Mouse (Mus musculus) lung, adult 2 months (tissue): ENCODE results near the gene Gnao1.

Experiments
- CTCF ChIP-seq: fragments of 200-500 bp; IDR thresholded peaks from 2 replicates; pipeline ENCODE4 v1.5.1; 2011; ENCODE audit warnings: mild to moderate bottlenecking, low read length, control low read depth; ENCODE audit not compliant: insufficient read depth
- POLR2A ChIP-seq: fragments of 200-500 bp; IDR thresholded peaks from 2 replicates; pipeline ENCODE4 v1.6.1; 2011; ENCODE audit warnings: low read depth, mild to moderate bottlenecking, control low read depth, low read length, borderline replicate concordance; ENCODE audit errors: extremely low read depth

GRCm38 (mm10) chr8:93852087-93852645, 42.4 kb downstream of the Gnao1 start:
- TF ChIP-seq POLR2A (no peak), CTCF (no peak)
